29 mouse cellular contexts compared by ENCODE assay signal in genomic region chr13:97651176-97651575, GRCm38 (mm10).
DNase-seq lines count a peak whose midpoint lies in the region; ATAC-seq and TF ChIP-seq lines count a peak whose summit lies in the region.
"Had no signal": no experiment of that assay in that cellular context is flagged by ENCODE, and none has a peak within 500 bp of the region (broad histone marks: within the 10 kb centered on the region; RNA-seq: fewer than 3 reads in every experiment).

No protein-coding gene starts in this region.

- no peak overlapping the region for H3K4me2 ChIP-seq in intestine, postnatal 0 days (replicated peaks; ENCODE audit: low read depth)
- H3K4me2 ChIP-seq in intestine, embryonic 16.5 days (ENCODE audit: low read depth, low read length): no peak overlapping the region
- no peak overlapping the region for H3K4me2 ChIP-seq in stomach, embryonic 16.5 days (ENCODE audit: low read depth, low read length)
- H3K4me2 ChIP-seq: embryonic facial prominence, embryonic 13.5 days; forebrain, embryonic 12.5 days; forebrain, embryonic 15.5 days; heart, embryonic 13.5 days; hindbrain, embryonic 14.5 days had no signal

- H3K36me3 ChIP-seq in intestine, postnatal 0 days (ENCODE audit: control insufficient read depth, insufficient read depth): no peaks in the 10 kb centered on the region
- no peaks in the 10 kb centered on the region for H3K36me3 ChIP-seq in intestine, embryonic 16.5 days (ENCODE audit: control insufficient read depth, insufficient read depth, low read length)
- no peaks in the 10 kb centered on the region for H3K36me3 ChIP-seq in stomach, embryonic 16.5 days (ENCODE audit: control insufficient read depth, insufficient read depth, low read length)
- H3K36me3 ChIP-seq: embryonic facial prominence, embryonic 10.5 days; embryonic facial prominence, embryonic 13.5 days; forebrain, embryonic 12.5 days; forebrain, embryonic 15.5 days; heart, embryonic 13.5 days had no signal

- peak; percentile 18; the same call in 1 of the 2 replicates for TF ChIP-seq CTCF in intestine, postnatal 0 days (IDR thresholded peaks at IDR 0.05; ENCODE audit: low read depth)

- no peak for ATAC-seq in intestine, postnatal 0 days
- no peak for ATAC-seq in intestine, embryonic 16.5 days
- ATAC-seq in stomach, embryonic 16.5 days (ENCODE audit: insufficient read depth, low FRiP score): no peak
- ATAC-seq: activated CD4-positive, CD25-positive, alpha-beta regulatory T cell, adult 4 months; CD4-positive, CD25-positive, alpha-beta regulatory T cell, adult 4 months; forebrain, embryonic 15.5 days; hindbrain, postnatal 0 days; inflammation-experienced regulatory T-cells, adult 6 months had no signal

- DNase-seq in testis, postnatal 10 days (ENCODE audit: low spot score): peak; percentile 12
- DNase-seq in testis, postnatal 14 days (ENCODE audit: low spot score): no peak
- DNase-seq in adrenal gland, adult 8-10 months: no peak
- DNase-seq: adrenal gland, postnatal 10 days; adrenal gland, postnatal 36 days; cerebellum, adult 11 months; cerebellum, adult 8-10 months; cerebellum, postnatal 10 days; cerebellum, postnatal 36 days; embryo, embryonic 11 days; gastrocnemius, adult 2 months; gastrocnemius, postnatal 14 days; heart, adult 18-20 months; heart, postnatal 14 days; heart, postnatal 4 days had no signal

- H3K27me3 ChIP-seq in intestine, postnatal 0 days (replicated peaks; ENCODE audit: control insufficient read depth, insufficient read depth, low read length): no peaks in the 10 kb centered on the region
- no peaks in the 10 kb centered on the region for H3K27me3 ChIP-seq in intestine, embryonic 16.5 days (replicated peaks; ENCODE audit: control insufficient read depth, insufficient read depth, low read length)
- H3K27me3 ChIP-seq in stomach, embryonic 16.5 days (ENCODE audit: control insufficient read depth, insufficient read depth, low read length): 0 out of 2 replicates have a peak, but pooled peaks cover 1% of the 10 kb centered on the region
- H3K27me3 ChIP-seq: embryonic facial prominence, embryonic 13.5 days; forebrain, embryonic 12.5 days; forebrain, embryonic 15.5 days; heart, embryonic 13.5 days had no signal

- H3K9ac ChIP-seq in intestine, postnatal 0 days (ENCODE audit: low read depth, low read length): no peak overlapping the region
- H3K9ac ChIP-seq in intestine, embryonic 16.5 days (ENCODE audit: low read depth, low read length): no peak overlapping the region
- H3K9ac ChIP-seq in stomach, embryonic 16.5 days (ENCODE audit: low read length): no peak overlapping the region
- H3K9ac ChIP-seq: embryonic facial prominence, embryonic 13.5 days; forebrain, embryonic 12.5 days; forebrain, embryonic 15.5 days; heart, embryonic 13.5 days; hindbrain, embryonic 14.5 days had no signal

- WGBS in intestine, postnatal 0 days: 79% methylated on average over 5 of the region's 5 CpGs
- 85% methylated on average over 5 of the region's 5 CpGs for WGBS in intestine, embryonic 16.5 days
- 77% methylated on average over 5 of the region's 5 CpGs for WGBS in stomach, embryonic 16.5 days

- H3K27ac ChIP-seq in intestine, postnatal 0 days (ENCODE audit: low read depth, low read length): no peak overlapping the region
- H3K27ac ChIP-seq in intestine, embryonic 16.5 days (ENCODE audit: low read length): no peak overlapping the region; the same call in 1 of the 2 replicates
- H3K27ac ChIP-seq in stomach, embryonic 16.5 days (ENCODE audit: low read length): peak overlapping the region; percentile 89
- H3K27ac ChIP-seq: embryonic facial prominence, embryonic 10.5 days; embryonic facial prominence, embryonic 13.5 days; forebrain, embryonic 12.5 days; forebrain, embryonic 15.5 days; gastrocnemius, adult 2 months; heart, embryonic 13.5 days; hindbrain, embryonic 14.5 days; hindbrain, postnatal 0 days had no signal

- no peak overlapping the region for H3K4me3 ChIP-seq in intestine, postnatal 0 days (ENCODE audit: low read depth, low read length)
- H3K4me3 ChIP-seq in intestine, embryonic 16.5 days (ENCODE audit: low read length): no peak overlapping the region
- H3K4me3 ChIP-seq in stomach, embryonic 16.5 days (replicated peaks; ENCODE audit: low read length): no peak overlapping the region
- H3K4me3 ChIP-seq: embryonic facial prominence, embryonic 10.5 days; embryonic facial prominence, embryonic 13.5 days; erythroblast, embryonic 14.5 days; forebrain, embryonic 12.5 days; forebrain, embryonic 15.5 days; gastrocnemius, adult 2 months; heart, embryonic 13.5 days had no signal

- H3K4me1 ChIP-seq in intestine, postnatal 0 days (replicated peaks; ENCODE audit: control insufficient read depth, insufficient read depth, low read length): no peaks in the 10 kb centered on the region
- peaks cover 6% of the 10 kb centered on the region for H3K4me1 ChIP-seq in intestine, embryonic 16.5 days (ENCODE audit: control insufficient read depth, insufficient read depth, low read length)
- peaks cover 4% of the 10 kb centered on the region; the same call in 1 of the 2 replicates for H3K4me1 ChIP-seq in stomach, embryonic 16.5 days (ENCODE audit: control insufficient read depth, insufficient read depth, low read length)

- H3K9me3 ChIP-seq in intestine, postnatal 0 days (ENCODE audit: control insufficient read depth): no peaks in the 10 kb centered on the region
- no peaks in the 10 kb centered on the region for H3K9me3 ChIP-seq in intestine, embryonic 16.5 days (ENCODE audit: control insufficient read depth, low read length)
- H3K9me3 ChIP-seq in stomach, embryonic 16.5 days (replicated peaks; ENCODE audit: control insufficient read depth, low read length): no peaks in the 10 kb centered on the region
- H3K9me3 ChIP-seq: embryonic facial prominence, embryonic 13.5 days; forebrain, embryonic 12.5 days; forebrain, embryonic 15.5 days; heart, embryonic 13.5 days had no signal
